Mouse (Mus musculus): ENCODE data around the gene B3gat1.

GRCm38 (mm10) chr9:26778421-26778820, 44.9 kb downstream of the B3gat1 start:
- TF ChIP-seq POLR2A (IDR thresholded peaks at IDR 0.05; ENCODE audit: insufficient read length, low read depth) (no peak), MYOG (IDR thresholded peaks at IDR 0.05; ENCODE audit: control insufficient read depth in 1 of 3, insufficient read depth in 1 of 3, insufficient read length in 2 of 3, low read depth in 2 of 3) (no peak), USF1 (IDR thresholded peaks at IDR 0.05; ENCODE audit: low read depth) (no peak), SRF (IDR thresholded peaks at IDR 0.05; ENCODE audit: control insufficient read depth, insufficient read length, low read depth) (no peak)

Data from myocyte (in vitro differentiated cells).